Mouse (Mus musculus) layer of hippocampus, adult 9-11 months (tissue): ENCODE measurements around the gene Psmc1.
A peak's percentile ranks its signal among the peaks of the same experiment; 100 is the strongest.

Experiments
- DNase-seq: peaks from one replicate; pipeline ENCODE4 v3.0.0; 2022

Psmc1 gene

GRCm38 (mm10) chr12:100124913-100125798 is 15.2 kb downstream of the Psmc1 start:
- no peak for DNase-seq

- DNase-seq = no peak
Measured at GRCm38 (mm10) chr12:100126968-100127865, 17.3 kb downstream of the Psmc1 start.

DNA sequence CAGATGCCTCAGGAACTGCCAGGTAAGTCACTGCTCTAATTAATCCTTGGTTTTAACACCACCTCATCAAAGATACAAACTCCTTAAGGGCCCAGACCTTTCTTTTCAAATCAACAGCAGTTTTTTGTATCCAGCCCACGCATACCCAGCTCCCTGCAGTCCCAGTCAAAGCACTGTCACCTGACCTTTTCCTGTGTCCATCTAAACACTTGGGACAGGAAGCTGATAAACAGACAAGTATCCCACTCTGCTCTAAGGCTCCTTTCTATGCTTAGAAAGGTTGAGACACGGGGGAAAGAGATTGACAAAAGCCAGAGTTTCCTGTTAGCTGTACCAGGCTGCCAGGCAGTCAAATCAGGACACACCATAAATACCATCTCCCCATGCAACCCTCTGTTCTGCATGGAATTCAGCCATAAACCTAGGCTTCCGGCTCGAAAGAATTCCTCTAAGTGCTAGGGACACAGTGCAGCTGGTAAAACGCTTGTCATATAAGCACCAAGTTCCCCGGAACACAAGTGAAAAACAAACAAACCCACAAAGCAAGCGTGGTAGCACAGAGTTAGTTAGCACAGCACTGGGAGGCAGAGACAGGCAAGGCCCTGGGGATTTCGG is 18.0 kb downstream of the Psmc1 start:
- DNase-seq = peak; percentile 78

- DNase-seq = no peak
Measured at GRCm38 (mm10) chr12:100128522-100128921, 18.6 kb downstream of the Psmc1 start.

DNA sequence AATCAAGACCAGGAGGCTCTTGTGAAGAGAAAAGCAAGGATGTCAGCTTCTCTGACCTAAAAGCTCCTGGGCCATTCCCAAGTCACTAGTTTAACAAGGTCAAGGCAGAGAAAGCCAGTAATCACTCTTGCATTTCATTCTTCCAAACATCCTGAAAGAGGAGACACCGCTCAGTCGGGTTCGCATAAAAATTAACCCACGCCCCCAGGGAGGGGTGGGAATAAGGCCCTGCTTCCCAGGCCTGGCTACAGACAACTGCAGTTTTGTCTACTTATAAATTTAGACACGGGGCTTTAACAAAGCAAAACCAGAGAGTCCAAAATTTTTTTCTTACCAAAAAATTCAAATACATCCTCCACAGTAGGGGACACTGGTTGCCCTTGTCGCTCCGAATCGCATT is 19.0 kb downstream of the Psmc1 start:
- no peak for DNase-seq

GRCm38 (mm10) chr12:100131167-100131566 is 21.2 kb downstream of the Psmc1 start:
- no peak for DNase-seq

DNA sequence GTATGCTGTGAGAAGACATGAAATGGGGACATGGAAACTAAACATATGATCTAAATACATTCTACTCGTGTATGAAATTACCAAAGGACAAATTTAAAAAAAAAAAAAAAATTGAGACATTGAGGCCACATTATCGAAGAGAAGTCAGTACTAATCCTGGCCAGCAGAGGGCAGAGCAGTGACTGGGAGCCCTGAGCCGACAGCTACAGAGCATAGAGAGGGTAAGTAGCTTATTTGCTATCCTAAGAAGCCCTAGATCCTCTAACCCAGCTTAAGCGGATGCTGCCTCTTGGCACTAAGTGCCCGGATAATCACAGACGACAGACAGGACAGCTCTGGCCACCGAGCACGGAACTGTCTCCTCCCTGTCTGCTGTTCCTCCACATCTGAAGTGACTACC is 21.7 kb downstream of the Psmc1 start:
- DNase-seq = peak; percentile 43

- DNase-seq = no peak
Measured at GRCm38 (mm10) chr12:100134395-100134936, 24.5 kb downstream of the Psmc1 start.

GRCm38 (mm10) chr12:100135117-100135516 is 25.2 kb downstream of the Psmc1 start:
- DNase-seq = no peak

GRCm38 (mm10) chr12:100142848-100143523 is 33.0 kb downstream of the Psmc1 start:
- DNase-seq = no peak

DNA sequence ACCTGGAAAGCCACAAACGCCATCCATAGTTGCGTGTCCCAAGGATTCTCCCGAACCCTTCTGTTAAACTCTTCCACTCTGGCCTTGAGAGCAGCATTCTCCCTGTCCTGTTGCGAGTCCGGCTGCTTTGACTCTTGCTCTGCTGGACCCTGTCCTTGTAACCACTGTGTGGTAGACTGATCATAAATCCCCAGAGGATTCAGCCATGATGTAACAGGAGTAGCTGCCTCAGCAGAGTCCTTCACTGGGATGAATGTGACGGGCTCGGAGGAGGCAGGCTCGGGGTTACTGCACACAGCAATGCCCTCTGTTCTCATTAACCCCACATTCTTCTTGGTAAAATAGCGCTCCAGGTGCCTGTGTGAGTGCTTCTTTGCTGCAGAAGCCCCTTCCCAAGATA is 33.8 kb downstream of the Psmc1 start:
- DNase-seq = no peak

DNA sequence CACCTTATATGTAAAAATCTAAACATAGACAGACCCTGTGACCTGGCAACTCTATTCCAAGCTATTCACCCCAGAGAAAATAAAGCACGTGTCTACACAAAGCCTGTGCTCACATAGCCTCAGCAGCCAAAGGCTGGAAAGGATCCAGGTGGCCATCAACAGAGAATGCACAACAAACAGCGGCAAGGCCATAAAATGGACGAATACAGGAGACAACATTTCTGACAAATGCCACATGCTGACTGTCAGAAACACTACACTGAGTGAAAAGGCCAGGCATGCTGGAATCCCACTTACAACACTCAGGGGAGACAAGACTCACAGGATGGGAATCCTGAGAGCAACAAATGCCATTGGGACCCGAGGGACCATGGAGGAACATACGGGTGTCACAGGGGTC is 34.3 kb downstream of the Psmc1 start:
- no peak for DNase-seq

- DNase-seq = no peak
Measured at GRCm38 (mm10) chr12:100152466-100152865, 42.5 kb downstream of the Psmc1 start.

- peak; percentile 95 for DNase-seq
Measured at GRCm38 (mm10) chr12:100159261-100159975, 49.5 kb downstream of the Psmc1 start, which contains the start of gene Nrde2. Nrde2 (minus strand) TSS chr12:100159653.

DNA sequence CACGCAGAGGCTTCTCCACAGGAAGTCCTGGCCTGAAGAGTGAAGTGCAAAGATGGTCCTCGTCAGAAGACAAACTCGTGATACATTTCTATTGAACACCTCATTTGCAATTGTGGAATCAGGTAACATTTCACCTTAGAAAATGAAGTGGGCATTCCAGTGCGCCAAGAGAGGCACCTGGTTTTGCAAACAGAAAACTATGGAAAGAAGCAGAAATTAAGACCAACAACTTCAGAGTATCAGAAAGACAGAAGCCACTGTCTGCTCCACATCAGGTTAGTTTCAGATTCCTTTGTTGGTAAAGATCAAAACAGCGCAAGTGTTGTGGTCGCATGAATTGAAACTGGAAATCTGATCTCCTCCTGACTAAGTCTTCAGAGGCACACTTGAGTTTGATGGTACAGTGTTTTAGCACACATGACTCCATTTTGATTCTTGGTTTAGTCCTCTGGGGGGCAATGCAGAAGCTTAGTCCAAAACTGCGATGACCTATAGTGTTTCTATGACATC is 55.1 kb downstream of the Psmc1 start:
- no peak for DNase-seq

GRCm38 (mm10) chr12:100166177-100166576 is 56.2 kb downstream of the Psmc1 start:
- peak; percentile 52 for DNase-seq

DNA sequence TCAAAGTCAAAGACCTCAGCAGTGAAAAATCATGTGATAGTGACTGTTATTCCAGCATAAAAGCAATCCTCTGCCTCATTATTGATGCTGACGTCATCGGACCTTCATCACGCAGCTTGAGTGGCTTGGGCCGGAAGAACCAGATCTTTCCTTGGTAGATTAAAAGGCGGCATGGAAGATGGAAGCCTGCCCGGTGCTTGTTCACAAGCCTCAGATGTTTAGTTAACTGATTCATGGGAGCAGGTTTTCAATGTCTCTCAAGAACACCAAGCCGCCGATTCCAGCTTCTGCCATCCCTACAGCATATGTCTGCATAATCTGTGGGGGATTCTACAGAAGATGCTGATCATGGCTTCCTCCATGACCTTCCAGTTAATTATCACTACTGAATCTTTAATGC is 57.0 kb downstream of the Psmc1 start:
- DNase-seq = peak; percentile 69

DNA sequence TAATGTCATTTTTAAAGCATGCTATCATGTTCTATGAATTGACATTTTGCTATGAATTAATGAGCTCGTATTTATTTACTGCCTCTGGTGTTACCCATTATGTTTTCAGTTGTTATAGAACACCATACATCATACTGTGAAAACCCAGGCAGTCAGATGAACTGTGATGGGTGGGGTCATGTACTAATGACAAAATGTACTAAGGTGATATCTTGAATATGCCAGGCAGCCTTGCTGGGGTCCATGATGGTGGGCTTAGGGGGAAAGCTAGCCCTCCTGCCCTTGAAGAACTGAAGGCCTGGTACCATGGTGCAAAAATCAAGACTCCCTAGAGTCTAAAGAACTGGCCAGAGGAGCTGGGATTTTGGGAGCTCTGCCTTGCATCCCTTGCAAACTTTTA is 57.5 kb downstream of the Psmc1 start:
- no peak for DNase-seq

DNA sequence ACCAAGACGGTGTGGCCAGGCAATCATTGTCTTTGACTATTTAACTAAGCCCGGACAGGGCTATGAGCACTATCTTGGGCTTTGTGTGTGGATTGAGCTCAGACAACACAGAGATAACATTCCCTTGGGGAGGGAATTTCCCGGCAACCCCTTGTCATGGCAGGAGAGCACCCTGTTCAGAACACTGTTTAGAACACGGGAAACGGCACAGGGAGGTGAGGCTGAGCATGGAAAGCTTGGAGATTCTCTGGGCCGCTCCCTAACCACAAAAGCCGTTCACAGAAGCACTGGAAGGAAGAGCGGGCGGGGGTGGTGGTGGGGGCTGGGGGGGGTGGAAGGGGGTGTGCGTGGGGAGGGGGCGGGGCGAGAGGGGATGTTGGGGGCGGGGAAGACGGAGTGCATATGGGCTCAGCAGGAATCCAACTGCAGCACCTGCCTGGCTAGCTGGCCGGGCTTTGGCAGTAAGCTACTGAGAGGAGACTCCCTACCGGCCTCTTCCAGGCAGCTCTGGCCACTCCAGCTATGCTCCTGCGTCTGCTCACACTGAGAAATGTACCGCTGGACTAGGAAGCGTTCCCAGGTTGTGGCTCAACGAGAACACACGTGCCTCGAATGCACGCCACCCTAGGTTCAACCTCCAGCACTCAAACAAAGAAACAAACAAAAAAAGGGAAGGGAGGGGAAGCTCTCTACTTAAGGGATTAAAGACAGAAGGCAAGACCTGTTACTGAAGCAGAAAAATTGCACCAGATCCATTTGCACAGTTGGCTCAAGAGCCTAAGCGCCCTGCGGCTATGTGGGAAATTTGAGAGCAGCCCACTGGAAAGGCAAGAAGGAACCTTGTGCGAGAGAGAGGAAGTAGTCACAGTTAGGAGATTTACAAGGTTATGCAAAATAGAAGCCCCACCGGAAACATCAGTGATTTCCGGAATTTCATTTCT is 58.2 kb downstream of the Psmc1 start:
- DNase-seq = no peak

DNA sequence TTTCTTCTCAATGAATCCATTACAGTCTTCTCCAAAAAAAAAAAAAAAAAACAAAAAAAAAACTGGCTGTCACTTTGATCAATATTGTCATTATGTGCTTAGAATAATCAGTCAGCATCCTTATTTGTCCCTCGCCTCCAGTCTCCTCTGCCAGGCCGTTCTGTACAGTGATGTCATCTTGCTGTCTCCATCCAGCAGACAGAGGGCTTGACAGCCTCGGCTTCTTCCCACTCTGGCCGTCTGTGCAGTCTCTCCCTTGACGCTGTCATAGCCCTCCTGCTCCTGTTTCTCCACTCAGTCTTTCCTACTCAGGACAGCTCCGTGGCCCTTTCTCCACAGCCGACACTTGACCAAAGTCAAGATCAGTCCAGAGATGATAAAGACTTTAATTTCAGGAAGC is 62.5 kb downstream of the Psmc1 start:
- no peak for DNase-seq
